Mouse (Mus musculus): ENCODE results near the gene Rsph3a.
"Not testable (repeated sequence)": the region's sequence is repeated elsewhere in the genome, so short reads cannot be mapped to it uniquely, and the experiment has no call there.

Rsph3a gene

DNA sequence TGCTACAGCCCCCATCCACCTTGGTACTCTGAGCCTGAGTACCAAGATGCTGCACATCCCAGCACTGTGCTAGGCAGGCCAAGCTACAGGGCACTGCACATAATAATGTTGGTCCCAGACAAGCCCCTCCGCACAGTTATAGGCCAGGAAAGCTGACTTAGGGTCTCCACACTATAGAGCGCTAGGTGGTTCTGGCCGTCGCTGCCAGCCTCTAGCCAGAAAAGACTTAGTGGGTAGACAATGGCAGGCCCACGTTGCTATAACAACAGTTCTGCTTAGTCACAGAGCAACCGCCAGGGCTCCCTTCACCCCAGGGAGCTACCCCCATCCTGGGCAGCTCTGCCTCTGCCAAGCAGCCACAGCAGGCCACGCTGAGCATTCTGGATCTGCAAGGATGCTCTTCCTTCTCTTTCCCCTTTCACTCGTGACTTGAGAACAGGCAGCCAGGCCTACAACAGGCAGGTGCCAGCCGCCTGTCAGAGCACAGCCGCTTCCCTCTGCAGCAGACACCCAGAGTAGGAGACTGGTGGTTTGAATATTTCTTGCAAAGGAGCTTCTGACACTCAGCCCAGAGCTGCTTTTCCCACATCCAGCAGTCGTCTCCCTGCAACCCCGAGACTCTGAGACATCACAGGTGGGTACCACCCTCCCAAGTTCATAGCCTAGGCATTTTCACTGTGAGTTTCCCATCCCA, 82.2 kb downstream of the Rsph3a start:
- not testable (repeated sequence) for DNase-seq (ENCODE audit: low read depth in 1 of 2, low spot score in 2 of 2)
